Mouse (Mus musculus): ENCODE results near the gene Cpt1b. TPM values are rescaled to one million over a fixed set of nuclear protein-coding genes. Genes with fewer than 3 reads are reported as not detected.
"Not testable (repeated sequence)": the region's sequence is repeated elsewhere in the genome, so short reads cannot be mapped to it uniquely, and the experiment has no call there.

Cpt1b gene
- polyA plus RNA-seq, 1 experiment from 2014 or later: 138 TPM

GRCm38 (mm10) chr15:89431806-89432205 lies 6.1 kb upstream of the Cpt1b start:
- ATAC-seq (ENCODE audit: insufficient number of reproducible peaks, low FRiP score): no peak
- 91% methylated on average over 6 of the region's 6 CpGs for WGBS
- peaks cover 18% of the 10 kb centered on the region for H3K4me1 ChIP-seq (replicated peaks)
- no peak overlapping the region for H3K4me3 ChIP-seq
- no peaks in the 10 kb centered on the region for H3K27me3 ChIP-seq (replicated peaks)
- peaks cover 15% of the 10 kb centered on the region for H3K36me3 ChIP-seq
- no peak overlapping the region for H3K27ac ChIP-seq (ENCODE audit: poor library complexity, severe bottlenecking)
- no peaks in the 10 kb centered on the region for H3K9me3 ChIP-seq (replicated peaks)
- no peak overlapping the region for H3K4me2 ChIP-seq
- H3K9ac ChIP-seq: no peak overlapping the region

GRCm38 (mm10) chr15:89431271-89431670 lies 5.6 kb upstream of the Cpt1b start:
- H3K4me1 ChIP-seq (replicated peaks): peaks cover 24% of the 10 kb centered on the region
- no peak overlapping the region for H3K27ac ChIP-seq (ENCODE audit: poor library complexity, severe bottlenecking)
- no peak for ATAC-seq (ENCODE audit: insufficient number of reproducible peaks, low FRiP score)
- no peak overlapping the region for H3K4me2 ChIP-seq
- H3K4me3 ChIP-seq: no peak overlapping the region
- H3K36me3 ChIP-seq: peaks cover 21% of the 10 kb centered on the region
- 78% methylated on average over 3 of the region's 3 CpGs for WGBS
- no peak overlapping the region for H3K9ac ChIP-seq
- H3K9me3 ChIP-seq (replicated peaks): no peaks in the 10 kb centered on the region
- H3K27me3 ChIP-seq (replicated peaks): no peaks in the 10 kb centered on the region

- not testable (repeated sequence) for ATAC-seq (ENCODE audit: insufficient number of reproducible peaks, low FRiP score); H3K9me3 ChIP-seq (replicated peaks); H3K27ac ChIP-seq (ENCODE audit: poor library complexity, severe bottlenecking); H3K27me3 ChIP-seq (replicated peaks); H3K4me3 ChIP-seq; H3K9ac ChIP-seq
- peaks cover 24% of the 10 kb centered on the region for H3K36me3 ChIP-seq
- H3K4me2 ChIP-seq: peak overlapping the region; percentile 91; the same call in 1 of the 2 replicates
- peaks cover 29% of the 10 kb centered on the region for H3K4me1 ChIP-seq (replicated peaks)
- 84% methylated on average over 9 of the region's 9 CpGs for WGBS
Observed at GRCm38 (mm10) chr15:89430771-89431170, 5.1 kb upstream of the Cpt1b start.

GRCm38 (mm10) chr15:89430341-89430740 lies 4.7 kb upstream of the Cpt1b start:
- peak overlapping the region; percentile 74 for H3K4me3 ChIP-seq
- ATAC-seq (ENCODE audit: insufficient number of reproducible peaks, low FRiP score): no peak
- 46% methylated on average over 6 of the region's 6 CpGs for WGBS

GRCm38 (mm10) chr15:89429352-89430221 lies 3.9 kb upstream of the Cpt1b start, which contains the start of the genes C730034F03Rik, Gm44502 and Chkb:
C730034F03Rik (plus strand) TSS chr15:89429589.
Gm44502 (minus strand) TSS chr15:89429696.
Chkb (minus strand) TSS chr15:89429908.
- peak within 1 kb of the TSS; percentile 74 for H3K4me3 ChIP-seq
- H3K9me3 ChIP-seq (replicated peaks): no peaks in the 10 kb centered on the region
- H3K4me2 ChIP-seq: peak within 1 kb of the TSS; percentile 91
- peak within 1 kb of the TSS; percentile 97 for H3K27ac ChIP-seq (ENCODE audit: poor library complexity, severe bottlenecking)
- peaks cover 37% of the 10 kb centered on the region for H3K4me1 ChIP-seq (replicated peaks)
- H3K27me3 ChIP-seq (replicated peaks): no peaks in the 10 kb centered on the region
- ATAC-seq (ENCODE audit: insufficient number of reproducible peaks, low FRiP score): peak; percentile 93
- WGBS: under 1% methylated on average over 70 of the region's 70 CpGs
- H3K9ac ChIP-seq: peak within 1 kb of the TSS; percentile 83
- peaks cover 26% of the 10 kb centered on the region for H3K36me3 ChIP-seq

More at GRCm38 (mm10) chr15:89430341-89430740, 4.7 kb upstream of the Cpt1b start:
- H3K27ac ChIP-seq (ENCODE audit: poor library complexity, severe bottlenecking): peak overlapping the region; percentile 97
- peak overlapping the region; percentile 83 for H3K9ac ChIP-seq
- peaks cover 24% of the 10 kb centered on the region for H3K36me3 ChIP-seq
- peak overlapping the region; percentile 91 for H3K4me2 ChIP-seq
- no peaks in the 10 kb centered on the region for H3K27me3 ChIP-seq (replicated peaks)
- peaks cover 32% of the 10 kb centered on the region for H3K4me1 ChIP-seq (replicated peaks)
- no peaks in the 10 kb centered on the region for H3K9me3 ChIP-seq (replicated peaks)

GRCm38 (mm10) chr15:89428821-89429351 lies 3.2 kb upstream of the Cpt1b start:
- Histone ChIP-seq H3K4me2 (peak overlapping the region; percentile 91), H3K4me1 (replicated peaks) (peaks cover 44% of the 10 kb centered on the region), H3K27me3 (replicated peaks) (no peaks in the 10 kb centered on the region), H3K27ac (ENCODE audit: poor library complexity, severe bottlenecking) (peak overlapping the region; percentile 97), H3K4me3 (peak overlapping the region; percentile 74), H3K9ac (peak overlapping the region; percentile 83), H3K9me3 (replicated peaks) (no peaks in the 10 kb centered on the region), H3K36me3 (peaks cover 33% of the 10 kb centered on the region)
- 6% methylated on average over 22 of the region's 22 CpGs for WGBS
- ATAC-seq (ENCODE audit: insufficient number of reproducible peaks, low FRiP score): peak; percentile 34; the same call in 1 of the 2 replicates

- H3K27ac ChIP-seq (ENCODE audit: poor library complexity, severe bottlenecking): no peak overlapping the region
- peaks cover 50% of the 10 kb centered on the region for H3K4me1 ChIP-seq (replicated peaks)
- peak overlapping the region; percentile 74 for H3K4me3 ChIP-seq
- ATAC-seq (ENCODE audit: insufficient number of reproducible peaks, low FRiP score): no peak
- WGBS: 77% methylated on average over 19 of the region's 19 CpGs
- H3K4me2 ChIP-seq: peak overlapping the region; percentile 91
- no peaks in the 10 kb centered on the region for H3K27me3 ChIP-seq (replicated peaks)
- H3K9me3 ChIP-seq (replicated peaks): no peaks in the 10 kb centered on the region
- peaks cover 40% of the 10 kb centered on the region for H3K36me3 ChIP-seq
- H3K9ac ChIP-seq: peak overlapping the region; percentile 83
Observed at GRCm38 (mm10) chr15:89428136-89428790, 2.6 kb upstream of the Cpt1b start.

- ATAC-seq (ENCODE audit: insufficient number of reproducible peaks, low FRiP score): no peak
- 87% methylated on average over 10 of the region's 10 CpGs for WGBS
- peak overlapping the region; percentile 74; the same call in 1 of the 2 replicates for H3K4me2 ChIP-seq
- H3K9ac ChIP-seq: peak overlapping the region; percentile 38
- no peaks in the 10 kb centered on the region for H3K9me3 ChIP-seq (replicated peaks)
- H3K4me1 ChIP-seq (replicated peaks): peaks cover 50% of the 10 kb centered on the region
- peaks cover 55% of the 10 kb centered on the region for H3K36me3 ChIP-seq
- no peak overlapping the region for H3K4me3 ChIP-seq
- no peaks in the 10 kb centered on the region for H3K27me3 ChIP-seq (replicated peaks)
- H3K27ac ChIP-seq (ENCODE audit: poor library complexity, severe bottlenecking): peak overlapping the region; percentile 96
Observed at GRCm38 (mm10) chr15:89426716-89427115, 1.1 kb upstream of the Cpt1b start.

GRCm38 (mm10) chr15:89424621-89425020 lies 1.0 kb downstream of the Cpt1b start:
- peak overlapping the region; percentile 89 for H3K9ac ChIP-seq
- H3K4me2 ChIP-seq: peak overlapping the region; percentile 74
- ATAC-seq (ENCODE audit: insufficient number of reproducible peaks, low FRiP score): no peak
- WGBS: 79% methylated on average over 8 of the region's 8 CpGs
- H3K27me3 ChIP-seq (replicated peaks): no peaks in the 10 kb centered on the region
- no peaks in the 10 kb centered on the region for H3K9me3 ChIP-seq (replicated peaks)
- H3K36me3 ChIP-seq: peaks cover 73% of the 10 kb centered on the region
- peak overlapping the region; percentile 96; the same call in 1 of the 2 replicates for H3K27ac ChIP-seq (ENCODE audit: poor library complexity, severe bottlenecking)
- peaks cover 44% of the 10 kb centered on the region for H3K4me1 ChIP-seq (replicated peaks)
- peak overlapping the region; percentile 53 for H3K4me3 ChIP-seq

- ATAC-seq (ENCODE audit: insufficient number of reproducible peaks, low FRiP score): no peak
- Histone ChIP-seq H3K27ac (ENCODE audit: poor library complexity, severe bottlenecking) (no peak overlapping the region), H3K36me3 (peaks cover 86% of the 10 kb centered on the region)
Observed at GRCm38 (mm10) chr15:89421938-89422337, 3.7 kb downstream of the Cpt1b start.

GRCm38 (mm10) chr15:89415282-89415681 lies 10.4 kb downstream of the Cpt1b start:
- 46% methylated on average over 8 of the region's 8 CpGs for WGBS
- no peaks in the 10 kb centered on the region; the same call in 1 of the 2 replicates for H3K9me3 ChIP-seq (replicated peaks)
- H3K4me2 ChIP-seq: peak overlapping the region; percentile 35
- H3K4me1 ChIP-seq (replicated peaks): peaks cover 19% of the 10 kb centered on the region
- H3K9ac ChIP-seq: no peak overlapping the region
- ATAC-seq (ENCODE audit: insufficient number of reproducible peaks, low FRiP score): no peak
- peak overlapping the region; percentile 81 for H3K27ac ChIP-seq (ENCODE audit: poor library complexity, severe bottlenecking)
- H3K36me3 ChIP-seq: peaks cover 42% of the 10 kb centered on the region
- no peaks in the 10 kb centered on the region for H3K27me3 ChIP-seq (replicated peaks)
- H3K4me3 ChIP-seq: no peak overlapping the region

More at GRCm38 (mm10) chr15:89421938-89422337, 3.7 kb downstream of the Cpt1b start:
- Histone ChIP-seq H3K9ac (no peak overlapping the region), H3K4me2 (no peak overlapping the region), H3K4me1 (replicated peaks) (peaks cover 34% of the 10 kb centered on the region), H3K9me3 (replicated peaks) (no peaks in the 10 kb centered on the region), H3K27me3 (replicated peaks) (no peaks in the 10 kb centered on the region), H3K4me3 (no peak overlapping the region)
- 89% methylated on average over 9 of the region's 9 CpGs for WGBS
